Mouse (Mus musculus) hindbrain, embryonic 12.5 days (tissue): ENCODE measurements around the gene Rsf1. TPM values are rescaled to one million over a fixed set of nuclear protein-coding genes. Genes with fewer than 3 reads are reported as not detected.

Experiments used
- ATAC-seq: fragments of 200-750 bp; cut with Nextera tagmentation; 2 replicates; pipeline ENCODE4 v1.8.0; 2017; ENCODE audit warnings: moderate TSS enrichment; ENCODE audit not compliant: low FRiP score
- H3K27ac ChIP-seq: fragments of 300-500 bp; sonication (generic); 2 replicates; pipeline ENCODE4 v1.5.1; 2016; ENCODE audit warnings: mild to moderate bottlenecking
- H3K27me3 ChIP-seq: fragments of 300-500 bp; sonication (generic); 2 replicates; pipeline ENCODE4 v1.6.1; 2016; ENCODE audit warnings: mild to moderate bottlenecking
- H3K36me3 ChIP-seq: fragments of 300-500 bp; sonication (generic); 2 replicates; pipeline ENCODE4 v1.6.1; 2016; ENCODE audit warnings: mild to moderate bottlenecking
- H3K4me1 ChIP-seq: fragments of 300-500 bp; sonication (generic); 2 replicates; pipeline ENCODE4 v1.6.1; 2016
- H3K4me2 ChIP-seq: fragments of 300-500 bp; sonication (generic); replicated peaks from 2 replicates; pipeline ENCODE4 v1.6.1; 2016; ENCODE audit warnings: mild to moderate bottlenecking
- H3K4me3 ChIP-seq: fragments of 300-500 bp; sonication (generic); 2 replicates; pipeline ENCODE4 v1.5.1; 2016; ENCODE audit warnings: mild to moderate bottlenecking
- H3K9ac ChIP-seq: fragments of 300-500 bp; sonication (generic); 2 replicates; pipeline ENCODE4 v1.6.1; 2016; ENCODE audit warnings: mild to moderate bottlenecking, moderate library complexity
- H3K9me3 ChIP-seq: fragments of 300-500 bp; sonication (generic); replicated peaks from 2 replicates; pipeline ENCODE4 v1.6.1; 2016; ENCODE audit warnings: mild to moderate bottlenecking
- WGBS: fragments of 180-500 bp; shearing (Covaris S2); methylation state at CpG from one replicate; pipeline ENCODE4 v1.1.7; 2016; 5-methylcytosine and 5-hydroxymethylcytosine counted together
- polyA plus RNA-seq: library from polyadenylated mRNA; unstranded; fragments of >200 nt; fragmentation: Nextera tagmentation; extraction: Ambion mirVana; gene quantifications from 2 replicates; pipeline ENCODE4 v1.2.1, GENCODE M21; 2016

Gene Rsf1
- polyA plus RNA-seq, 1 experiment from 2014 or later: 33.2 TPM

GRCm38 (mm10) chr7:97647656-97648055 lies 68.0 kb downstream of the Rsf1 start:
- WGBS: 86% methylated on average over 5 of the region's 5 CpGs
- no peak overlapping the region for H3K4me2 ChIP-seq
- H3K9me3 ChIP-seq: no peaks in the 10 kb centered on the region
- no peak for ATAC-seq
- no peak overlapping the region for H3K4me3 ChIP-seq
- no peaks in the 10 kb centered on the region for H3K27me3 ChIP-seq
- H3K9ac ChIP-seq: no peak overlapping the region
- H3K36me3 ChIP-seq: no peaks in the 10 kb centered on the region
- no peak overlapping the region for H3K27ac ChIP-seq
- H3K4me1 ChIP-seq: no peaks in the 10 kb centered on the region

GRCm38 (mm10) chr7:97650729-97651128 lies 71.0 kb downstream of the Rsf1 start:
- ATAC-seq: no peak
- Histone ChIP-seq H3K27ac (no peak overlapping the region), H3K4me2 (no peak overlapping the region), H3K36me3 (peaks cover 13% of the 10 kb centered on the region), H3K4me3 (no peak overlapping the region), H3K4me1 (no peaks in the 10 kb centered on the region), H3K27me3 (no peaks in the 10 kb centered on the region), H3K9ac (no peak overlapping the region), H3K9me3 (no peaks in the 10 kb centered on the region)
- 92% methylated on average over 4 of the region's 4 CpGs for WGBS

GRCm38 (mm10) chr7:97656144-97656543 lies 76.5 kb downstream of the Rsf1 start:
- H3K4me3 ChIP-seq: no peak overlapping the region
- H3K4me1 ChIP-seq: no peaks in the 10 kb centered on the region
- no peaks in the 10 kb centered on the region for H3K27me3 ChIP-seq
- 92% methylated on average over 6 of the region's 6 CpGs for WGBS
- H3K4me2 ChIP-seq: no peak overlapping the region
- no peak overlapping the region for H3K27ac ChIP-seq
- no peak overlapping the region for H3K9ac ChIP-seq
- ATAC-seq: no peak
- no peaks in the 10 kb centered on the region for H3K9me3 ChIP-seq
- peaks cover 21% of the 10 kb centered on the region for H3K36me3 ChIP-seq

GRCm38 (mm10) chr7:97661634-97662033 lies 81.9 kb downstream of the Rsf1 start:
- Histone ChIP-seq H3K27ac (no peak overlapping the region), H3K36me3 (peaks cover 40% of the 10 kb centered on the region), H3K4me2 (no peak overlapping the region), H3K9me3 (no peaks in the 10 kb centered on the region), H3K4me3 (no peak overlapping the region), H3K27me3 (no peaks in the 10 kb centered on the region), H3K4me1 (no peaks in the 10 kb centered on the region), H3K9ac (no peak overlapping the region)
- WGBS: 92% methylated on average over 4 of the region's 4 CpGs
- no peak for ATAC-seq

- Histone ChIP-seq H3K9me3 (no peaks in the 10 kb centered on the region), H3K36me3 (peaks cover 48% of the 10 kb centered on the region), H3K4me1 (no peaks in the 10 kb centered on the region), H3K27ac (no peak overlapping the region), H3K9ac (no peak overlapping the region), H3K4me3 (no peak overlapping the region), H3K4me2 (no peak overlapping the region), H3K27me3 (no peaks in the 10 kb centered on the region)
- no peak for ATAC-seq
- WGBS: 19% methylated on average over 1 of the region's 1 CpGs
Observed at GRCm38 (mm10) chr7:97679239-97679638, 99.5 kb downstream of the Rsf1 start.

- ATAC-seq: no peak
Observed at GRCm38 (mm10) chr7:97687831-97688230, 108.1 kb downstream of the Rsf1 start.

GRCm38 (mm10) chr7:97695441-97695840 lies 115.8 kb downstream of the Rsf1 start:
- no peak overlapping the region for H3K9ac ChIP-seq
- no peaks in the 10 kb centered on the region for H3K9me3 ChIP-seq
- peaks cover 15% of the 10 kb centered on the region for H3K4me1 ChIP-seq
- H3K36me3 ChIP-seq: peaks cover 15% of the 10 kb centered on the region
- H3K27me3 ChIP-seq: no peaks in the 10 kb centered on the region
- peak overlapping the region; percentile 77 for H3K4me2 ChIP-seq
- no peak overlapping the region for H3K27ac ChIP-seq
- no peak for ATAC-seq
- 96% methylated on average over 1 of the region's 1 CpGs for WGBS
- H3K4me3 ChIP-seq: no peak overlapping the region

More at GRCm38 (mm10) chr7:97687831-97688230, 108.1 kb downstream of the Rsf1 start:
- no peak overlapping the region for H3K4me2 ChIP-seq
- H3K9ac ChIP-seq: no peak overlapping the region
- WGBS: 88% methylated on average over 2 of the region's 2 CpGs
- no peaks in the 10 kb centered on the region for H3K9me3 ChIP-seq
- peaks cover 38% of the 10 kb centered on the region for H3K36me3 ChIP-seq
- H3K27me3 ChIP-seq: no peaks in the 10 kb centered on the region
- H3K27ac ChIP-seq: no peak overlapping the region
- no peaks in the 10 kb centered on the region for H3K4me1 ChIP-seq
- no peak overlapping the region for H3K4me3 ChIP-seq

- Histone ChIP-seq H3K9me3 (no peaks in the 10 kb centered on the region), H3K4me1 (peaks cover 15% of the 10 kb centered on the region), H3K36me3 (peaks cover 15% of the 10 kb centered on the region), H3K9ac (peak overlapping the region; percentile 60), H3K27me3 (no peaks in the 10 kb centered on the region), H3K27ac (peak overlapping the region; percentile 67), H3K4me3 (peak overlapping the region; percentile 63), H3K4me2 (peak overlapping the region; percentile 77)
- 36% methylated on average over 19 of the region's 19 CpGs for WGBS
- ATAC-seq: peak; percentile 81
Observed at GRCm38 (mm10) chr7:97696133-97696505, 116.4 kb downstream of the Rsf1 start.

GRCm38 (mm10) chr7:97696506-97697254 lies 117.0 kb downstream of the Rsf1 start, which contains the start of gene Clns1a:
Clns1a (plus strand) TSS chr7:97696634.
- under 1% methylated on average over 61 of the region's 63 CpGs for WGBS
- peaks cover 15% of the 10 kb centered on the region for H3K4me1 ChIP-seq
- no peaks in the 10 kb centered on the region for H3K27me3 ChIP-seq
- peak; percentile 98 for ATAC-seq
- H3K9me3 ChIP-seq: no peaks in the 10 kb centered on the region
- H3K36me3 ChIP-seq: peaks cover 15% of the 10 kb centered on the region
- peak within 1 kb of the TSS; percentile 78 for H3K9ac ChIP-seq
- H3K27ac ChIP-seq: peak within 1 kb of the TSS; percentile 67
- H3K4me3 ChIP-seq: peak within 1 kb of the TSS; percentile 63
- peak within 1 kb of the TSS; percentile 77 for H3K4me2 ChIP-seq

- H3K27me3 ChIP-seq: no peaks in the 10 kb centered on the region
- no peak for ATAC-seq
- H3K4me1 ChIP-seq: peaks cover 15% of the 10 kb centered on the region
- H3K36me3 ChIP-seq: peaks cover 18% of the 10 kb centered on the region
- H3K9ac ChIP-seq: no peak overlapping the region
- H3K4me3 ChIP-seq: no peak overlapping the region
- H3K9me3 ChIP-seq: no peaks in the 10 kb centered on the region
- WGBS: 94% methylated on average over 4 of the region's 4 CpGs
- no peak overlapping the region for H3K4me2 ChIP-seq
- H3K27ac ChIP-seq: no peak overlapping the region
Observed at GRCm38 (mm10) chr7:97700173-97700572, 120.5 kb downstream of the Rsf1 start.

GRCm38 (mm10) chr7:97701106-97701505 lies 121.4 kb downstream of the Rsf1 start:
- no peaks in the 10 kb centered on the region for H3K9me3 ChIP-seq
- no peak overlapping the region for H3K4me2 ChIP-seq
- no peak overlapping the region for H3K9ac ChIP-seq
- no peak for ATAC-seq
- no peak overlapping the region for H3K27ac ChIP-seq
- H3K4me3 ChIP-seq: no peak overlapping the region
- WGBS: 87% methylated on average over 6 of the region's 6 CpGs
- no peaks in the 10 kb centered on the region for H3K27me3 ChIP-seq
- peaks cover 18% of the 10 kb centered on the region for H3K36me3 ChIP-seq
- H3K4me1 ChIP-seq: peaks cover 8% of the 10 kb centered on the region

GRCm38 (mm10) chr7:97707123-97707522 lies 127.4 kb downstream of the Rsf1 start:
- no peaks in the 10 kb centered on the region for H3K9me3 ChIP-seq
- H3K4me3 ChIP-seq: no peak overlapping the region

GRCm38 (mm10) chr7:97707809-97708208 lies 128.1 kb downstream of the Rsf1 start:
- no peak overlapping the region for H3K4me2 ChIP-seq
- H3K27me3 ChIP-seq: no peaks in the 10 kb centered on the region
- 93% methylated on average over 5 of the region's 5 CpGs for WGBS
- H3K9me3 ChIP-seq: no peaks in the 10 kb centered on the region
- peaks cover 15% of the 10 kb centered on the region for H3K36me3 ChIP-seq
- H3K4me1 ChIP-seq: no peaks in the 10 kb centered on the region
- no peak for ATAC-seq
- H3K4me3 ChIP-seq: no peak overlapping the region
- no peak overlapping the region for H3K27ac ChIP-seq
- H3K9ac ChIP-seq: no peak overlapping the region

More at GRCm38 (mm10) chr7:97707123-97707522, 127.4 kb downstream of the Rsf1 start:
- Histone ChIP-seq H3K27ac (no peak overlapping the region), H3K4me1 (no peaks in the 10 kb centered on the region), H3K27me3 (no peaks in the 10 kb centered on the region), H3K36me3 (peaks cover 10% of the 10 kb centered on the region), H3K9ac (no peak overlapping the region), H3K4me2 (no peak overlapping the region)
- WGBS: 86% methylated on average over 4 of the region's 4 CpGs
- no peak for ATAC-seq
